Mouse (Mus musculus): ENCODE measurements at regions not wholly inside any gene's neighbourhood (a gene's known extent, or its start where the extent isn't known, plus 50 kb on each side); places are given as distances from the start of the nearest gene placed in this dataset.

GRCm38 (mm10) chr3:35027898-35028297 lies 377.7 kb downstream of the Sox2 start:
- intact Hi-C loops (cut with DNase I), result no loop called here
- DNase-seq, result no peak

GRCm38 (mm10) chr3:35029924-35030323 lies 379.7 kb downstream of the Sox2 start:
- intact Hi-C loops (cut with DNase I), result no loop called here
- no peak for DNase-seq

- intact Hi-C loops (cut with DNase I), result no loop called here
- no peak for DNase-seq
These were observed 383.4 kb downstream of the Sox2 start for GRCm38 (mm10) chr3:35033587-35033986.

GRCm38 (mm10) chr3:35035234-35035633 lies 385.0 kb downstream of the Sox2 start:
- DNase-seq, result no peak
- intact Hi-C loops (cut with DNase I), result no loop called here

- DNase-seq, result no peak
- intact Hi-C loops (cut with DNase I), result no loop called here
These were observed 393.5 kb downstream of the Sox2 start for GRCm38 (mm10) chr3:35043705-35044104.

GRCm38 (mm10) chr3:35059438-35059837 lies 409.2 kb downstream of the Sox2 start:
- no peak for DNase-seq
- intact Hi-C loops (cut with DNase I), result no loop called here

GRCm38 (mm10) chr3:35060042-35060441 lies 409.8 kb downstream of the Sox2 start:
- intact Hi-C loops (cut with DNase I), result no loop called here
- DNase-seq, result no peak

GRCm38 (mm10) chr3:35066824-35067223 lies 416.6 kb downstream of the Sox2 start:
- intact Hi-C loops (cut with DNase I), result no loop called here

GRCm38 (mm10) chr3:35068586-35068985 lies 418.4 kb downstream of the Sox2 start:
- DNase-seq, result no peak
- intact Hi-C loops (cut with DNase I), result no loop called here

More at GRCm38 (mm10) chr3:35066824-35067223, 416.6 kb downstream of the Sox2 start:
- DNase-seq, result no peak

- intact Hi-C loops (cut with DNase I), result no loop called here
- DNase-seq, result no peak
These were observed 420.8 kb downstream of the Sox2 start for GRCm38 (mm10) chr3:35071046-35071445.

- DNase-seq, result no peak
- intact Hi-C loops (cut with DNase I), result no loop called here
These were observed 429.7 kb downstream of the Sox2 start for GRCm38 (mm10) chr3:35079887-35080286.

- DNase-seq, result peak; percentile 3 to 26
- intact Hi-C loops (cut with DNase I), result no loop called here
These were observed 434.1 kb downstream of the Sox2 start for GRCm38 (mm10) chr3:35084091-35084867.

- intact Hi-C loops (cut with DNase I), result no loop called here
- peak; percentile 5 for DNase-seq
These were observed 438.3 kb downstream of the Sox2 start for GRCm38 (mm10) chr3:35088241-35089080.

- intact Hi-C loops (cut with DNase I), result no loop called here
- DNase-seq, result peak; percentile 22 to 35
These were observed 440.4 kb downstream of the Sox2 start for GRCm38 (mm10) chr3:35090496-35091133.

GRCm38 (mm10) chr3:35093001-35093400 lies 442.8 kb downstream of the Sox2 start:
- intact Hi-C loops (cut with DNase I), result no loop called here
- DNase-seq, result no peak

- DNase-seq, result no peak
- intact Hi-C loops (cut with DNase I), result no loop called here
These were observed 445.0 kb downstream of the Sox2 start for GRCm38 (mm10) chr3:35095221-35095620.

GRCm38 (mm10) chr3:35096381-35096780 lies 446.2 kb downstream of the Sox2 start:
- no peak for DNase-seq
- intact Hi-C loops (cut with DNase I), result no loop called here

GRCm38 (mm10) chr3:35097766-35098165 lies 447.6 kb downstream of the Sox2 start:
- intact Hi-C loops (cut with DNase I), result no loop called here
- DNase-seq, result no peak

- DNase-seq, result no peak
- intact Hi-C loops (cut with DNase I), result no loop called here
These were observed 449.0 kb downstream of the Sox2 start for GRCm38 (mm10) chr3:35099226-35099625.

GRCm38 (mm10) chr3:35099876-35100420 lies 449.7 kb downstream of the Sox2 start:
- intact Hi-C loops (cut with DNase I), result loop anchor here (10.0 kb wide), 3 partner anchors 385 to 1145 kb away; no protein-coding TSS in a partner anchor
- no peak for DNase-seq

- intact Hi-C loops (cut with DNase I), result loop anchor here (10.0 kb wide), 3 partner anchors 384 to 1146 kb away; no protein-coding TSS in a partner anchor
- DNase-seq, result no peak
These were observed 451.1 kb downstream of the Sox2 start for GRCm38 (mm10) chr3:35101286-35101685.

Data from heart, postnatal 14 days (tissue).